Mouse (Mus musculus): ENCODE measurements at regions not wholly inside any gene's neighbourhood (a gene's known extent, or its start where the extent isn't known, plus 50 kb on each side); places are given as distances from the start of the nearest gene placed in this dataset.

- TF ChIP-seq CTCF (IDR thresholded peaks at IDR 0.05; ENCODE audit: low read depth): no peak
- TF ChIP-seq EP300 (IDR thresholded peaks at IDR 0.05; ENCODE audit: low read depth): no peak
These were observed 169.2 kb downstream of the Bcl2l11 start for GRCm38 (mm10) chr2:128295018-128295424.
